Mouse (Mus musculus): ENCODE data around the gene Odf2l.
A peak's percentile ranks its signal among the peaks of the same experiment; 100 is the strongest.

Odf2l gene

DNA sequence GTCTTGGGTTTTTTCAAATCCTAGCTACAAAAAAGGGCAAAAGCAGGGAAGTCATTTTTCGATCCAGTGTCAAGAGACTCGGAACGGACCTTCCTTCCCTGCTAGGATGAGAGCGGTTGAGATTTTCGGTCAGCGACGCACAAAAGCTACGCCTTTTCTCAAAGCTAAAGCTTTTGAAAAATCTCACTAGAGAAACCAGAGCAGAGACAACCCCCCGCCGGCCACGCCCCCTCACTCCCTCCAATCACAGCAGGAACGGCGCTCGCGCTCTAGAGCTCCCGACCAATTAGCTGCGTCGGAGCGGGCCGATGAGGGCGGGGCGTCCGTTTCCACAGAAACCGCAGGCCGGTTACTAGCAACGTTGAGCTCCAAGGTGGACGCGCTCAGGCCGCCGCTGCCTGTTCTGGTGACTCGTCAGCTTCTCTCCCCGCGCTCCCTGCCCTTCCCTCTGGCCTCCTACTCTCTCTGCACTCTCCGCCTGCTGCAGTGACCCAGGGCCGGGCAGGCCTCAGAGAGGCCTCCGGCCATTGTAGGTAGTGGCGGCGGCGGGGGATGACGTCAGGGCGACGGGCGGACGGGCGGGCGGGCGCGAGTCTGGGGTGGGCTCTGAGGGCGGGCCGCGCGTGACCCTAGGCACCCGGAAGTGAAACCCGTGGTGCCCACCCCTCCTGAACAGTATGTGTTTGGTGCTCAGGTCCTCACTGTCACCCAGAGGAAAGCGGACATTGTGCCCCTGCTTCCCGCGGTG, at the start of gene Odf2l:
TSS of gene Odf2l (plus strand) at position 335 of the 748 bp plus-strand sequence.
- DNase-seq, result peak; percentile 99

DNA sequence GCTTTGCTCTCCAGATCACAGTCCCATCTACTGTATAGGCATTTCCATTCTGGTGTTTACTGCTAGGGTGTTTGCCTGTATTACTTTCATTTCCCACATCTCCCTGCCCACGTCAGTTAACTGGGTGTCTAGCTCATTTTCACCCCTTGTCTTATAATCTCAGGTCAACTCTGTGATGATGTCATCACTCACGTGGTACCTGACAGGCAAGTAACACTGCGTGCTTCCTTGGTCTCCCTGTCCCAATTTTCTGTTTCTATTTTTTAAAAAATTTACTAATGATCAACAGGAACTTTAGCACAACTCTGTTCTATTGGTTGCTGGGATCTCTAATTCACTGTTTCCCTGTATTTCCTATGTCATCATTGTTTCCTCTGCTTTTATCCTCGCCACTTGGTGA, 49.4 kb upstream of the Odf2l start:
- DNase-seq, result no peak

DNA sequence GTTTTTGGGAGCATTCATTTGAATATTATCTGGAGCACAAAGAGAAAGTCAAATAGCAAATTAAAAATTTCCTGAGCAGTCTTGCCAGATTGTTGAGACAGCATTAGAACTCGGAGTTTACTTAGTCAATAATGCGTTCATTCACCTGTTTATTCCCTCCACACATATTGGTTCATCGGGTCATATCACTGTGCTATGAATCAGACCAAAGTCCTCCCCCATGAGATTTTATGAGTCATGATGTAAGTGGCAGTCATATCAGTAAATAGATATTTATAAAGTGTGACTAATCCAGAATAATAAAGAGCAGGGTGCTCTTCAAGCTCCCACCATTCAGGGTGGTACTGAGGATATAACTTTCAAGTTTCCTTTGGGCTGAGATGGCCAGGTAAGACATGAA, 46.0 kb upstream of the Odf2l start:
- DNase-seq, result no peak

DNA sequence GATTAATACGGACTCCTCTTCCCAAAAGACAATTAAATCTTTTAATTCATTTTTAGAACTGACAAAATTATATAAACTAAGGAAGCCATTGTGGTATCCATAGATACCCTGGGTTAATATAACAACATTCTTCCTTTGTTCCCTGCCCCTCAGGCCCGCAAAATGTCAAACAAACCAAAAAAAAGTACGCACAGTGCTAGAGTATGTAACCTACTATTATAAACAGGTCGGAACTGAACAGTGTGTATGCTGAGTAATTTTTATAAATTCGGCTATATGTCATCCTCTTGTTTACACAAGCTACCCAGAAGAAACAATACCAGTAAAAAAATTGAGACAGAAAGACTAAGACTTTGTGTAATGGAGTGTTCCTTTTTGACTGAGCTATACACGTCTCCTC, 40.0 kb upstream of the Odf2l start:
- no peak for DNase-seq

DNA sequence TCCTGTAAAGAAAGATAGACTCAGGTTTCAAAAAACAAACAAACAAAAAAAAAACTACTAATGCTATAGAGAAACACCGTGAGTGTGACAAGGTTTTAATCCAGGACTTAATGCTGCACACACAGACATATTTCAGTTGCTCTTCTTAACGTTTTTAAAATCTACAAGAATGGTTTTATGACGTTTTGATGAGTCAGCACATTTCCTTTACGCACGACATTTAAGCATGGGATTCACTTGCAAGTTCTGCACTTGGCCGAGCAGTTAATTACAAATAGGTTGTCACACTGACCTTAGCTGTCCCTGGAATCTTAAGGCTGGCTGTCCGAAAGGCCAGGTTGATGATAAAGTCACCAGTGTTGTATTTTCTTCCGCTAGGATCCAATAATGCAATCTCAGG, 37.5 kb upstream of the Odf2l start:
- no peak for DNase-seq

DNA sequence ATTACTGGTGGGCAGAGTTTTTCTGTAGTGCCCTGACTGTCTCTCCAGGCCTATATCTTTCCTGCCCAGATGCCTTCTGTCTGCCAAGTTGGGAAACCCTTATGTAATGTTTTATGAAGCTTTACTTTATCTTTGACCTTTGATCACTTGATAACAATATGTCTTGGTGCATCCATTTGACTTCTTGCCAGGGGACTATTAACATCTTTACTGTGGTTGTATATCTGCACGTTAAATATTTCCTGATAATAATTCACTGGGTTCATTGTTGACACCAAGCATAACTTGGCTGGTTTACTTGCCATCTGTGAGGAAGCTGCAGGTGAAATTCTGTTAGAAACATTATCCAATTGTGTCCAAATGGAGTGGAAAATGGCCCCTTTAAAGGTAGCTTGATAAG, 35.3 kb upstream of the Odf2l start:
- DNase-seq, result no peak

DNA sequence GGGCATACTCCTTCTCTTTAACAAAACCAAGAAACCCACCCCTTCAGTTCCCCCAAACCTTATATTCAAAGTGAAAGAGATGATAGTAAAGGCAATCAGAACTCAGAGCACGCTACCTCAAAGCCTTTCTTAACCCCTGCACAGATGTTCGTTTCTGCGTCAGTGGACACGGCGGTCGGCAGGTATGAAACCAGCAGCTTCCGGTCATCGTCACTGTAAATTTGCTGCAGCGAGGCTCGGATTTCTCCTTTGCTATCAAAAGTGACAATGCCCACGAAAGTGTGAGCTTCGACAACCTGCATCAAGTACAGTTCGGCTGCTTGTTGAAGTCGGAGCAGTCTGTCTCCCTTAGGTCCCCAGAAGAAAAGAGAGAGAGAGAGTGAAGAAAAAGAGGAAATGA, 32.2 kb upstream of the Odf2l start:
- DNase-seq, result no peak

DNA sequence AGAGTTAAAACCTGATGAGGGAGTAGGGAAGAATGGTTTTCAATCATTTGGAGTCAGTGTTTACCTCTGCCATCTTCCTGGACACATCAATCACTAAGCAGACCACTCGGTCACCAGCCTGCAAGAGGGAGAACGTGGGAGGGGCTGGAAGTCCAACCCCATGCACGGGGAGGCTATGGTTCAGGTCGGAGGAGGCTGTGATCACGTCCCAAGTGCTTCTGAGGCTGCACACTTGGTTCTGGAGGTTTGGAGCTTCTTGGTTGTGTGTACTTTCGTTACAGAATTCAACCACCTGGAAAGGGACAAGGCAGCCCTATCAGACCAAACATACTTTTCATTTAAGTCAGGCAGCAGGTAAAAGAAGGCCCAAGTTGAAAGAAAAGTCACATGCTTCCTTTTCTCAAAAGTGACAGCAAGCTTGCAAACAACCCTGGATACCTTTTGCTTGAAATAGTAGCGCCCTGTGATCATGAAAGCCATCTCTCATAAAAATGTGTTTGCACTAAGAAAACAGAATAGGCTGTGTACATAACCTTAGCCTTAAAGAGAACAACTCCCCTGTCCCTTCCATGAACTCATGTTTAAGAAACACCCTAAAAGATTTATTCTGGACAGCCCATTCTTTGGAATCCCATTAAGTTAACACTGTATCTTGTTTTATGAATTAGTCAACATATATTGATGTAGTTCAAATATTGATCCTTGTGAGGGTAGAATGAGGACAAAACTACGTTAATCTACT, 30.4 kb upstream of the Odf2l start:
- DNase-seq, result no peak

DNA sequence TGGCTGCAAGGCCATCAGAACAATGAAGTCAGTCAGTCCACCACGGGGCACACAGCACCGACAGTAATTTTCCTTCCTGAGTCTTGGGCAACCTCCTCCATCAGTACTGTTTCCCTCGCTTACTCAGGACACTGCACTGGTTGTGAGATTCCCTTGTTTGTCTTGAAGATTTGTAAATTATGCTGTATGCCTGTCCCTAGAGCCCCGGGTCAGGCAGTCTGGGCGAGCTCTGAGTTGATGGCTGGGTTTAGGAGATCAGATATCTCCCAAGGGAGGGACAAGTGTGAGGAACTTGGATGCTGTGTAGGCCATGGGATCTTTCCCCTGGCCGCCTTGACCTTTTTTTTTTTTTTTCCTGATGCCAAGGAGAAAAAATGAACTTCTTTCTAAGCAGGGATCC, 19.1 kb upstream of the Odf2l start, which contains the start of gene Clca2:
TSS of gene Clca2 (minus strand) at position 153 of the 400 bp plus-strand sequence.
- no peak for DNase-seq

DNA sequence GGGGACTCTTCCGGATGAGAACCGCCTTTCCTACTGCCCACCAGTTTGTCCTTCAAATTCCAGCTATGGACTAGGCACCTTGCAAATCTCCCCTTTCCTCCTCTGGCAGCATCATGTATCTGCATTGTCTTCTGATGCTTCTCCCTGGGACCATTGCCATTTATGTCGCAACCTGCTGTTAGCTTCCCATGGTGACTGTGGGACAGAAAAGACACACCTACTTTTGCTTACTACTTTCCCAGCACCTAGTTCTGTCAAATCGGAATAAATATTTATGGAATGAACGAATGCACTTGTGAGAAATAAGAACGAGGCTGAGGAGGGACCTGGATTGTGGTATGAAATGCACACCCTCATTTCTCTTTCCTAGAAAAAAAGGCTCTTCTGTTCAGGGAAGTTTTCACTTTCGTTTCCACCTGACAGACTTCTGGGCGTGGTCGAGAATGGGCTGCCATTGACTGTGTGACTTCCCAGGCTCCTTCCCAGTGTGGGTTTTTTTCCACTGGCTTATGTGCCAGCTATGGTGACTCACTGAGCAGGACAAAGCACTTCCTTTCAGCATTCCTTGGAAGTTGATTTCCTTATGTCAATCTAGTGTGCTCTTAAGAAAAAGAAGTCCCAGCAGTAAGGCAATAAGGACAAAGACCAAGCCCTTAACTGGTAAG, 16.4 kb upstream of the Odf2l start:
- peak; percentile 71 to 79 for DNase-seq

DNA sequence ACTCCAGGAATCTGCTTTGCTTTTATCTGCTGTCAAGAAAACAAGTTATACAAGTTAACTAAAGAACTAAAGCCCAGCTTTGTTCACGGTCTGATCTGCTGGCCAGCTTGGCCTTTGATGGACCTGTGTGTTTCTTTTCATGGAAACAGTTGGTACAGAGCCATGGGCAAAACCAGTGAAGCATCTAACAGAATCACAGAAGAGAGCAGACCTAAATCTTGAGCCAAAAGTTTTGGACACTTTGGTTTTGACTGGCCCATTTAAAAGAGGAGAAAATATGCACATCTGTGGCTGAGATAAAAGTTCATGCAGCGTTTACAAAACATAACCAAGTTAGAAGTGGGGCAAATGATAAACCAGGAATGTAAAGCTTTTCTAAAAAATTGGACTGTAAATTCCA, 15.1 kb upstream of the Odf2l start:
- no peak for DNase-seq

DNA sequence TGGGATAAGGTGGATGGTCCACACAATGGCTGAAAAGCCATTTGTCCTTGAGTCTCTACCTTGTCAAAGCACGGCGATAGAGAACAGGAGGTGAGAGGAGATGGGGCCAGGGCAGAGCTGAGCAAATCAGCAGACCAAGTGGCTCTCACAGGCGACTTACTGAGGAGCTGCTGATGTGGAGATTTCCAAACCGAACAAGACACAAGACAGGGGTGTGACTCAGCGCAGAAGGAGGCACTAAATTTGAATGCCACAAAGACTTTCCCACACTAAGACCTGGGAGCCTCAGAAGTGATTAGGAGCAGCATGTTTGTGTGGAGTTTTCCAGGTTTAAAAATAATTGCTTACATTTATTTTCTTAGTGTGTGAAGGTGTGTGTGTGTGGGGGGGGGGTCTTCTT, 14.6 kb upstream of the Odf2l start:
- DNase-seq, result no peak

DNA sequence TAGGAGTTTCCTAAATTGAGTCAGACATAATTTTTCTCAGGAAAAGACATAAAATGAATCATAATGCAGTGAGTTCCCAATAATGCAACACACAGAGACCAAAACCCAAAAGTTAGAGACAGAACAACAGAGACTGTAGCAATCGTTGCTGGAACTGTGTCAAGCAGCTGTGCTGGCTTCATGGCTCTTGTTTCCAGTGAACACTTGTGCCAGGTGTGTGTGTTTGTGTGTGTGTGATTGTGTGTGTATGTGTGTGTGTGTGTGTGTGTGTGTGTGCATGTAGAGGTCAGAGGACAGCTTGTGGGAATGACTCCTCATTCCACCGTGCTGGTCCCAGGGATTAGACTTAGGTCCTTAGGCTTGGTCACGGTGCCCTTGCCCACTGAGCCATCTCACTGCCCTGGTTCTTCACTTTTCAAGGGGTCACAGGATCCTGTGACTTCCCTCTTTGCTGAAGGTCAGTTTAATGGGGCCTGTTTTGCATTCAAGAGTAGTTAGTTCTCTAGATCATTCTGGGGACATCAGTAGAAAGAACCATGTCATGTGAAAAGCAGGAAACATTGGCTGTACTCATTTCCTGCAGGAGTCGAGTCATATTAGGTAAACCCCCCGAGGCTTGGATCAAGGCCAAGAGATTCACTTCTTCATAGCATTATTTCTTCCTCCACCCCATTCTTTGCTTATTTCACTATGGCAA, 13.2 kb upstream of the Odf2l start:
- DNase-seq, result peak; percentile 34 to 40

DNA sequence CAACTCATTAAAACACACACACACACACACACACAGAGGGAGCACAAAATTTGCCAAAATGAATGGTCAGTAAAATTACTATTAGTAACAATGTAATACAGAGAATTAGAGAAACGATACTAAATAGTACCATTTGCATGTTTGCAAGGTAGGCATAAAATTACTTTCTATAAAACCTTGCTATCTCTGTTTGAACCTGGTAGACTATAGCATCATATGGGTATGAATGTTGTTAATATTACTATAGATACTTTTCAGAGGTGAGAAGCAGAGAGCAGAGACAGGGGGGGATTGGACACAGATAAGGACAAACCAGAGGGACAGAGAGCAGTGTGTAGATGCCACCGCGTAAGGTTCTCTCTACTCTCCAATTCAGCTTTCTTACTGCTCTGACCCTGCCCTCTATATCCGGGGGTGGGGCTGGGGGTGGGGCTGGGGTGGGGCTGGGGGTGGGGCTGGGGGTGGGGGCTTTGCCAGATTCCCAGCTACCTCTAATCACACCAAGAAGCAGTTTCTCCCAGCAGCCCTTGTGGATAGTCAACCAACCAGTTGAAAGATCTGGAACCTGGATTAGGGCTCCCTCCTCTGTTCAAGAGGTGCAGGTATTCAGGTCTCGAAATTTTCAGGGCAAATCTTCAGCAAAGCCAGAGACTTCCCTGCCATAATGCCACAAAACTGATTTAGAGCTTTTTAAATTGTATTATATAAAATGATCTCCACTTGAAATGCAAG, 12.4 kb upstream of the Odf2l start:
- DNase-seq, result no peak

DNA sequence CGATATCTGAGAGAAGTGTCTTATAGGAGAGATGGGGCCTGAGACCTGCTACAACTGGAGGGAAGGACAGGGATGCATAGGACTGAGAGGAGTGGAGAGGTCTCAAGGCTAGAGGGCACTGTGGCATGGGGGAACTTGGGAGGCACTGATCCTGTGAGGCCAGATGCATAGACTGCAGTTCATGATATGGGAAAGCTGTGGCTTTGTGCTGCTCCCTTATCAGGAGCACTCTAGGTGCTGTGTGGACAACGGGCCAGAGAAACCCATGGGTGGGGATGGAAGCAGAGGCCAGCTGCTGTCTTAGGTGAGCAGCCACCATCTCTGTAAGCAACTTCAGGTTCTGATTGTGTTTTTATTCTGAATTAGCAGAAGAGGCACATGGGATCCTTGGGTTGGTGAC, 3.2 kb upstream of the Odf2l start:
- DNase-seq, result no peak

DNA sequence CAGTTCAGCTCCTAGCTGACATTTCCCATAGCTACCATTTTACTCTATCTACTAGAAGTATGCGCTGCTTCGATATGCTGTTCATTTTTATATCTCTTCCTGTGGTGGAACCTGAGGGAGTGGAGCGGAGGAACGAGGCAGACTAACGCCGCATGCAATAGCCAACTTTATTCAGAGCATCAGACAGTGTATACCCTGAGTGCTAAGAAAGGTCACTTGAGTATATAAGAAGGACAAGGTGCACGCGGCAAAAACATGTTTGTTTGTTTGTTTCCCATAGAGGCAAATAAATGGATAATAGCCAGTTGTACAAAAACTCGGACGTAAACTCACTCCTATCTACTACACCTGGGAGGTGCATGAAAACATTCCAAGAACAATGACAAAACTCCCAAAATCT, 751 bp upstream of the Odf2l start:
- DNase-seq, result no peak

DNA sequence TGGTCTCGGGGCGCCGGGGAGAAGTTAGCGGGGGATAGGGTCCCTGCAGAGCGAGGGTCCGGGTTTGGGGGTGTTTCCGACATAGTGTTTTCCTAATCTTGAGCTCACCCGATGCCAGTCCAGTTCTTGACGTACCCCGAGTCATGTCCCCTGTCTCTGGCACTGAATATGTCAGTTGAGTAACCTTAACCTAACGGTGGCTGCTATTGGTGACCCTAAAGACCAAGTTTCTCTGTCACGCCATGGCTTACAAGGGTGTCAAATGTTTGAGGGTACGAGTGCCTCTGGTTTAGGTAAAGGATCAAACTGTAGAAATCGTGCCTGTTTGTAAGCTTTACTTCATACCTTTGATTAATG, 592 bp downstream of the Odf2l start:
- no peak for DNase-seq

DNA sequence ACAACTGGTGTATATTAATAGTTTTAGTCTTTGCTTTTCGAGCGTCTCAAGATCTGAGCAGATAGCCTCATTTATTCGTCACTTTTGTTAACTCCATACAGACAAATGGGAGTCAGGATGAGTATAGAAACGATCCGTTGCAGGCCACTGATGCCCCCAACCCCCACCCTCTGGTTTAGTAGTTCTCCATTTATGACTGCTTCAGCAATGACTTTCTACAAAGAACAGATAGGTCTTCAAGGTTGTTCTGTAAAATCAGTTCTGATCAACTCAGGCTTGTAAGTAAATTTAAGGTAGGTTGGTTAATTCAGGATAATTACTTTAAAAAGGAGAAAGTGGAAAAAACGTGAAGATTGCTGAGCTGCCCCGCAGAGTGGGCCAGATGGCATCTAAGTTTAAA, 1.0 kb downstream of the Odf2l start:
- DNase-seq, result no peak

DNA sequence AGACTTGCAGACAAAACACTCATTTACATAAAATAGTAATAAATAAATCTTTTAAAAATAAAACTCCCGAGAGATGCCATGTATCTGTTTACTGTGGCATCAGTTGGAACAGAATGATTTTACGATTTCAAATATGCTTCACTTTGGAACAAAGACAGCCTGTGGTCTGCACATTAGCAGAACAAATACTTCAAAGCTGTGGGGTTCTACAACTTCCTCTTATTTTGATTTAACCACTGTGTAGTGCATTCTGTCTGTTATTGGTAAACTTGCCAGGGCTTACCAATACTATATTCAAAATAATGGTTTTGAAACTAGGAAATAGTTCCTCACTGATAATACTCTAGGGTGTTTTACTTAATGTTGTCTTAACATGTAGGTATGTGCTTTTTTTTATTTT, 8.2 kb downstream of the Odf2l start:
- DNase-seq, result no peak

DNA sequence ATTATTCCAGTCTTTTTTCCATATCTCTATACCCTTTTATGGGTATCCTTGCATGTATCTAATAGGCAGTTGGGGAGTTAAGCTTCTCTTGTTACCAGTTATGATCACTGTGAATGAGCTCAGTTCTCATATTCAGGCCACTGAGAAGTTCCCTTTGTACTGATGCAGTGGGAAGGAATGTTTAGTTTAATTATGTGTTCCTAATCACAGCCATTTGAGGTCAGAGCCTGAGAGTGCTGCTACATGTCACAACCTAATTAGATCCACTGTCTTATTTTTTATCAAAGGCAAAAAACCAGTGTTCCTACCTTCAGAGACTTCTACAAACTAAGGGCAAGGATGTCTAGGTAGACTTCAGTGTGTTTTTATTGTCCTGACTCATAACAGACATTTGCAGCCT, 11.0 kb downstream of the Odf2l start:
- DNase-seq, result no peak

DNA sequence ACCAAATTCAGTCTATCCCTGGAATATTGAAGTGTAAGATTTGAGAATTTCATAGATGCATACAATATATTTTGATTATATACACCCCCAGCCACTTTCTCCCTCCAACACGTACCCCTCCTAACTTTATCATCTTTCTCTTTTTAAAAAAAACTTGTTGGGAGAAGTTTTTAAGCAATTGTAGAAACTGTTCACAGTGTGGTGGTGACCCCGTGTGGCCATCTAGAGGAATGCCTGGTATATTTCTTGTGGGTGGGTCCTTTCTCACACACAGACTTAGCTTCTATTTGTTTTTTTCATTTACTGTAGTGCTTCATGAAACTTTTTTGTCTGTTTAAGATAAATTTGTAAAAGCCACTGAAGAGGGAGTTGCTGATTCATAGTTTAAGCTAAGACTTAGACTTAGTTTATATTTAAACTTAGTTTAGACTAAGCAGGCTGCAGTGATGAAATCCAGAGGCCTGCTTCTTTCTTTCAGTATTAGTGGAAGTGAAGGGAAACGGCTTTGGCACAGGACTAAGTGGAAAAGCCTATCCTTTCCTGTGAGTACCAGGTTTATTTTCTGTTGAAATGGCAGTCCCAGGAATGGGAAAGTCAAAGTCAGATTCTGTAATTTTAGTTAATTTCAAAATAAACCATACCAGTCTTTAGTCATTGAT, 13.0 kb downstream of the Odf2l start:
- peak in 1 of 2 experiments; percentile 63 for DNase-seq

DNA sequence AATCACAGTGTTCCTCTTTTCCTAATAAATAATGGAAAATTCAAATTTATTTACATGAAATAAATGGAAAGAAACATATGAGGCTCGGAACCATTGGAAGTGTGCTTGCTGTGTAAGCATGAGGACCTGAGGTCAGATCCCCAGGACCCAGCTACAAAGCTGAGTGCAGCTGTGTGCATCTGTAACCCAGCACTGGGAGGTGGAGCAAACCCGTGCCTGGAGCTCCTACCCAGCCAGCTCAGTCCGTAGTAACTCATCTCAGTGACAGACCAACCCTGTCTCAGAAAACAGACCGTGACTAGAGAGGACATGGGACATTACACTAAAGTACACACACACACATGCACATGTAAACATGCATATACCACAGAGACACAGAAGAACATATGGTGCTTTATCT, 21.8 kb downstream of the Odf2l start:
- no peak for DNase-seq
